Mouse (Mus musculus) thymus, adult 18-20 months (tissue): ENCODE data around the gene Tmem253.
"Not testable (repeated sequence)": the region's sequence is repeated elsewhere in the genome, so short reads cannot be mapped to it uniquely, and the experiment has no call there.

Experiments used
- DNase-seq, 2 experiments: peaks; one replicate each; pipeline ENCODE4 v3.0.0; 2022; ENCODE audit warnings: mixed read lengths in 2 of 2

The Tmem253 gene

DNA sequence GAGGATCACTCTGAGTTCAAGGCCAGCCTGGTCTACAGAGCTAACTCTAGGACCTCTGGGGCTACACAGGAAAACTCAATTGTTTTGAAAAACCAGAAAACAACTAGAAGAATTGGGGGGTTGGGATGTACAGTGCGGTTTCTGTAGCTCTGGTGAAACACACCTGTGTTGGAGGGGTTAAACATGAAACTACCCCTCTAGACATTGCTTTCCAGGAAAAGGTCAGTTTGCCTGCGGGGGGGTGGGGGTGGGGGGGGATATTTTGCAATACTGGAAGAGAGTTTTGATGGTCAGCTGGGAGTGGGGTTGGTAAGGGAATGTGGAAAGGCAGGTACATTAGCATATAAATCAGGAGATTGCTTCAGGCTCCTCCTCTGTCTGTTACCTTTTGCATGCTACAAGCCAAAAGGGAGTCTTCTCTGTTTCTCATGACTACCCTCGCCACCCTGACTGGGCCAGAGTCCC, 6.8 kb downstream of the Tmem253 start:
- DNase-seq, result no peak

GRCm38 (mm10) chr14:52022709-52023459, 7.4 kb downstream of the Tmem253 start:
- DNase-seq, result peak; percentile 79 to 89

GRCm38 (mm10) chr14:52024133-52024532, 8.7 kb downstream of the Tmem253 start:
- no peak for DNase-seq

- DNase-seq, result no peak
Observed at GRCm38 (mm10) chr14:52026342-52026741, 10.9 kb downstream of the Tmem253 start.

GRCm38 (mm10) chr14:52035926-52036325, 20.5 kb downstream of the Tmem253 start:
- DNase-seq, result no peak

DNA sequence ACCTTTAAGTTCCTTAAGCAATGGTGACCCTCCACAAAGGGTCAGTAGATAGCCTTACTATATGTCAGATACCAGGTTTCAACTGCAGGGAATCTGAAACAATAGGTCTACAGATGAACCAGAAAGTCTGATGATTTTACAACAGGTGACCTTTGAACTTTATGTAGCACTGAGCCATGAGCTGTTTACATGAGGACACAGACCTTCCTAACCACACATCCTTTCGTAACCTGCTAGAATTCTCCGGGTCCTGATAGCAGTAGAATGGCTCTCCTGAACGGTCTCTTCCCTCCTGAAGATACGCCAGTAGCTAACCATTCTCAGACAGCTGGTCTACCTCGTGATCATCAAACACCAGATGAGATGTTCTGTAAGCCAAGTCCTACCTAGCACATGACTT, 23.9 kb downstream of the Tmem253 start:
- no peak for DNase-seq

DNA sequence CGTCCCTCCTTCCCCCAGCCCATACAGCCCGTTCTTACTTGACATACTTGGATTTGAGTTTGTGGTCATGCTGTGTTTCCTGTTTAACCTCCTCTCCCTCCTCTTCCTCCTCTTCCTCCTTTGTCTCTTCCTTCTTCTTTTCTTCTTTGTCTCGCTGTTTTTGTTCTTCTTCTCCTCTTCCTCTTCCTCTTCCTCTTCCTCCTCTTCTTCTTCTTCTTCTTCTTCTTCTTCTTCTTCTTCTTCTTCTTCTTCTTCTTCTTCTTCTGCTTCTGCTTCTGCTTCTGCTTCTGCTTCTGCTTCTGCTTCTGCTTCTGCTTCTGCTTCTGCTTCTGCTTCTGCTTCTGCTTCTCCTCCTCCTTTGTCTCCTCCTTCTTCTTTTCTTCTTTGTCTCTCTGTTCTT, 26.9 kb downstream of the Tmem253 start, which contains the start of gene Olfr221:
Gene Olfr221, minus strand, starts transcription at position 101 of the 400 bp plus-strand sequence.
- DNase-seq, result not testable (repeated sequence)

DNA sequence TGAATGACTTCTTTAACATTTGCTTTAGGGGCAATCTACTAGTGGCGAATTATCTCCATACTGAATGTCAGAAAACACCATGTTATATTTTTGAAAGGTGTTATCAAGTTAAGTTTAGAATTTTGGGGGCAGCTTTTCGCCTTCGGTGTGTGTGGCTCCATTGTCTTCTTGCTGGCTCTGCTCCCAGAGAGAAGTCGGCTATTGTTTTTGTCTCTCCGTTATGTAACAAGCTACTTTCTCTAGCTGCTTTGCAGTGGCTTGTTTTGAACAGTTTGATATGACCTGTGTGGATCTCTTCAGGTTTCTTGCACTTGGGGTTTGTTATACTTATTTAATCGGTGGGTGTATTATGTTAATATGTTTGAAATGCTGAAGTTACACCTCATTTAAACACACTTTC, 28.0 kb downstream of the Tmem253 start:
- no peak for DNase-seq

GRCm38 (mm10) chr14:52044901-52045678, 29.6 kb downstream of the Tmem253 start:
- peak; percentile 8 to 13 for DNase-seq

DNA sequence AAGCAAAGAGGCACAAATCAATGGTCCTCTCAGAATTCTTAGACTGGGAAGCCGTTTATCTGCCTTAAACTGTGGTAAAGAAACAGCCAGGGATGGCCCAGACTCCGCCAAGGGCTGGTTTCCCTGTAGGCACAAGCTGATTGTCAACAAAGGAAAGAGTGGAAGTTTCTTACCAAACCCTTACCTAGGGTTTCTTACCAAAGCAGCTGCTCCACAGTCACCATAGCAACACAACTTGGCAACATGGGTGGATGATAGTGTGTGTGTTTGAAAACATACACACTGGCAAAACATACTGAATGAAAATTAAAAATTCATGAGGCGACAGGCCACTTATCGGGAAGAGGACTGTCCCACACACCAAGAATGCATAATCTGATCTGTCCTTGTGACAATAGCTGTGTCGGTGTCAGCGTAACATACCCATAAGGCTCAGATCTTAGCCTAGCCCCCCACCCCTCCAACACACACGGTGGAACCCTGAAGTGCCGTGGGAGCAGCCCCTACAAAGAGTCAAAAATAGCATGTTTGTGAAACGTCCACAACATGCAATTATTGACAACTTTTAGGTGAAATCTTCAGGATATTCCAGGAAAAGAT, 30.6 kb downstream of the Tmem253 start:
- no peak for DNase-seq

- not testable (repeated sequence) for DNase-seq
Observed at GRCm38 (mm10) chr14:52052720-52053119, 37.3 kb downstream of the Tmem253 start.

DNA sequence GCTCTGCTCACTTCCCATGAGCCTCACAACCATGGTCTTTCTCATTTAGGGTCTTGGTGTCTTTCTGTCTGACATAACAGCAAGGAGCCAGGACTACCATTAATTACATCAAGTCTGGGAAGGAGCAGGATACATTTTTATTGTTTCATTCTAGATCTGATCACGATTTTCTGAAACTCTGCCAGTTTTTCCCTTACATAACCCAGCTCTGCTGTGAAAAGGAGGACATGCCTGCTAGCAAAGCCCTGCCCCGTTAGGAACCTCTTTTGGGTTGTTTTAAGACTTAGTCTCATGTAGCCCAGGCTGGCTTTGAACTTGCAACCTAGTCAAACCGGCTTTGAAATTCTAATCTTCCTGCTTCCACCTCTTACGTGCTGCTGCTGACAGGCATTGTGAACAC, 44.5 kb downstream of the Tmem253 start:
- DNase-seq, result no peak

- DNase-seq, result no peak
Observed at GRCm38 (mm10) chr14:52060800-52061199, 45.3 kb downstream of the Tmem253 start.

GRCm38 (mm10) chr14:52061798-52062197, 46.3 kb downstream of the Tmem253 start:
- no peak for DNase-seq

- DNase-seq, result no peak
Observed at GRCm38 (mm10) chr14:52066135-52066534, 50.7 kb downstream of the Tmem253 start.
